Mouse (Mus musculus): Measurements from ENCODE around the gene Gm47841.

- TF ChIP-seq CTCF (conservative IDR thresholded peaks at IDR 0.05; ENCODE audit: low read length) (no peak), NANOG (IDR thresholded peaks at IDR 0.05; ENCODE audit: borderline replicate concordance, low read length) (no peak)
Measured at GRCm38 (mm10) chr15:101066920-101067696, 19.9 kb upstream of the Gm47841 start.
